Mouse (Mus musculus) effector memory CD4-positive, alpha-beta T cell, adult 7 months (primary cell): ENCODE results near the gene Zcchc7. TPM values are rescaled to one million over a fixed set of nuclear protein-coding genes. Genes with fewer than 3 reads are reported as not detected.

Experiments
- polyA plus RNA-seq: library from polyadenylated mRNA; unstranded; fragments of 100-300 nt; shearing (Covaris generic); gene quantifications from one replicate; pipeline ENCODE4 v1.2.1, GENCODE M21; 2017

Gene Zcchc7
- 57.9 TPM for polyA plus RNA-seq

GRCm38 (mm10) chr4:44755553-44756133 lies at the start of gene Zcchc7:
Gene Zcchc7 (plus strand): TSS chr4:44755877.

GRCm38 (mm10) chr4:44709740-44710700 lies 45.7 kb upstream of the Zcchc7 start, which contains the start of gene Pax5:
Gene Pax5 (minus strand): TSS chr4:44710487.

GRCm38 (mm10) chr4:44981280-44981973 lies 225.8 kb downstream of the Zcchc7 start, which contains the start of gene Grhpr:
Gene Grhpr (plus strand): TSS chr4:44981395.

Other genes starting within 250 kb of the Zcchc7 start
- 0.72 TPM for gene Pax5, start 45.4 kb upstream of the Zcchc7 start, polyA plus RNA-seq
- 14.2 TPM for gene Grhpr, start 225.5 kb downstream of the Zcchc7 start, polyA plus RNA-seq